Mouse (Mus musculus) limb, embryonic 10.5 days (tissue): Measurements from ENCODE around the gene Gm36028. TPM values are rescaled to one million over a fixed set of nuclear protein-coding genes. Genes with fewer than 3 reads are reported as not detected.

Experiments used
- DNase-seq: peaks from one replicate; pipeline ENCODE4 v3.0.0-alpha.2; 2017; ENCODE audit warnings: low spot score
- H3K27ac ChIP-seq: fragments of 300-500 bp; sonication (generic); 2 replicates; pipeline ENCODE4 v1.5.1; 2016; ENCODE audit warnings: mild to moderate bottlenecking
- H3K27me3 ChIP-seq: fragments of 300-500 bp; sonication (generic); 2 replicates; pipeline ENCODE4 v1.6.1; 2016; ENCODE audit warnings: low read depth, mild to moderate bottlenecking; ENCODE audit not compliant: poor library complexity, severe bottlenecking
- H3K36me3 ChIP-seq: fragments of 300-500 bp; sonication (generic); 2 replicates; pipeline ENCODE4 v1.6.1; 2016; ENCODE audit warnings: mild to moderate bottlenecking, moderate library complexity
- H3K4me1 ChIP-seq: fragments of 300-500 bp; sonication (generic); 2 replicates; pipeline ENCODE4 v1.6.1; 2016
- H3K4me3 ChIP-seq: fragments of 300-500 bp; sonication (generic); 2 replicates; pipeline ENCODE4 v1.5.1; 2016; ENCODE audit warnings: mild to moderate bottlenecking, moderate library complexity
- H3K9me3 ChIP-seq: fragments of 300-500 bp; sonication (generic); replicated peaks from 2 replicates; pipeline ENCODE4 v1.6.1; 2016; ENCODE audit warnings: mild to moderate bottlenecking
- WGBS: fragments of 180-500 bp; shearing (Covaris S2); methylation state at CpG from one replicate; pipeline ENCODE4 v1.1.7; 2016; 5-methylcytosine and 5-hydroxymethylcytosine counted together
- polyA plus RNA-seq: library from polyadenylated mRNA; unstranded; fragments of >200 nt; fragmentation: Nextera tagmentation; extraction: Ambion mirVana; gene quantifications from 2 replicates; pipeline ENCODE4 v1.2.1, GENCODE M21; 2016

Gene Gm36028
- not detected in 2 replicates for polyA plus RNA-seq

- Histone ChIP-seq H3K27me3 (no peaks in the 10 kb centered on the region), H3K36me3 (no peaks in the 10 kb centered on the region), H3K4me3 (no peak within 1 kb of the TSS), H3K27ac (no peak within 1 kb of the TSS), H3K4me1 (no peaks in the 10 kb centered on the region), H3K9me3 (no peaks in the 10 kb centered on the region)
- DNase-seq = no peak
- 89% methylated on average over 7 of the region's 7 CpGs for WGBS
These were observed at the start of gene Gm36028 for GRCm38 (mm10) chr16:37861029-37861428. Gene Gm36028, minus strand, starts transcription at chr16:37861146.

- H3K4me3 ChIP-seq = no peak overlapping the region
- no peaks in the 10 kb centered on the region for H3K9me3 ChIP-seq
- no peak for DNase-seq
- H3K27ac ChIP-seq = no peak overlapping the region
- 0 out of 2 replicates have a peak, but pooled peaks cover 3% of the 10 kb centered on the region for H3K27me3 ChIP-seq
- WGBS = 96% methylated on average over 3 of the region's 3 CpGs
- no peaks in the 10 kb centered on the region for H3K36me3 ChIP-seq
- H3K4me1 ChIP-seq = peaks cover 7% of the 10 kb centered on the region
These were observed 45.5 kb upstream of the Gm36028 start for GRCm38 (mm10) chr16:37906456-37906855.

- H3K4me3 ChIP-seq = no peak overlapping the region
- peaks cover 39% of the 10 kb centered on the region for H3K4me1 ChIP-seq
- no peaks in the 10 kb centered on the region for H3K9me3 ChIP-seq
- 35% methylated on average over 11 of the region's 11 CpGs for WGBS
- H3K27ac ChIP-seq = no peak overlapping the region
- H3K36me3 ChIP-seq = no peaks in the 10 kb centered on the region
- H3K27me3 ChIP-seq = no peaks in the 10 kb centered on the region
- no peak for DNase-seq
These were observed 40.4 kb upstream of the Gm36028 start for GRCm38 (mm10) chr16:37901318-37901717.

GRCm38 (mm10) chr16:37899357-37899756, 38.4 kb upstream of the Gm36028 start:
- no peaks in the 10 kb centered on the region for H3K9me3 ChIP-seq
- H3K27me3 ChIP-seq = no peaks in the 10 kb centered on the region
- H3K4me1 ChIP-seq = peaks cover 39% of the 10 kb centered on the region
- DNase-seq = peak; percentile 40
- H3K4me3 ChIP-seq = no peak overlapping the region
- WGBS = 23% methylated on average over 2 of the region's 2 CpGs
- peak overlapping the region; percentile 14 for H3K27ac ChIP-seq
- no peaks in the 10 kb centered on the region for H3K36me3 ChIP-seq

- Histone ChIP-seq H3K27ac (peak overlapping the region; percentile 14; the same call in 1 of the 2 replicates), H3K36me3 (no peaks in the 10 kb centered on the region), H3K4me1 (peaks cover 42% of the 10 kb centered on the region), H3K4me3 (no peak overlapping the region), H3K27me3 (no peaks in the 10 kb centered on the region), H3K9me3 (no peaks in the 10 kb centered on the region)
- 83% methylated on average over 5 of the region's 5 CpGs for WGBS
- DNase-seq = no peak
These were observed 37.8 kb upstream of the Gm36028 start for GRCm38 (mm10) chr16:37898790-37899189.

- no peaks in the 10 kb centered on the region for H3K27me3 ChIP-seq
- no peak overlapping the region for H3K4me3 ChIP-seq
- H3K27ac ChIP-seq = 0 out of 2 replicates have a peak overlapping the region, but pooled peaks have one; percentile 42
- WGBS = 88% methylated on average over 2 of the region's 2 CpGs
- no peaks in the 10 kb centered on the region for H3K9me3 ChIP-seq
- H3K4me1 ChIP-seq = peaks cover 41% of the 10 kb centered on the region
- H3K36me3 ChIP-seq = no peaks in the 10 kb centered on the region
- peak; percentile 26 for DNase-seq
These were observed 33.0 kb upstream of the Gm36028 start for GRCm38 (mm10) chr16:37893942-37894341.

- 64% methylated on average over 6 of the region's 6 CpGs for WGBS
- Histone ChIP-seq H3K36me3 (no peaks in the 10 kb centered on the region), H3K4me1 (peaks cover 36% of the 10 kb centered on the region), H3K9me3 (no peaks in the 10 kb centered on the region), H3K4me3 (no peak overlapping the region), H3K27ac (peak overlapping the region; percentile 42), H3K27me3 (no peaks in the 10 kb centered on the region)
- peak; percentile 33 for DNase-seq
These were observed 32.4 kb upstream of the Gm36028 start for GRCm38 (mm10) chr16:37893381-37893780.

- H3K9me3 ChIP-seq = no peaks in the 10 kb centered on the region
- peaks cover 30% of the 10 kb centered on the region for H3K4me1 ChIP-seq
- DNase-seq = peak; percentile 29
- no peak overlapping the region for H3K4me3 ChIP-seq
- no peaks in the 10 kb centered on the region for H3K36me3 ChIP-seq
- peak overlapping the region; percentile 42; the same call in 1 of the 2 replicates for H3K27ac ChIP-seq
- H3K27me3 ChIP-seq = no peaks in the 10 kb centered on the region
- WGBS = 35% methylated on average over 2 of the region's 2 CpGs
These were observed 31.7 kb upstream of the Gm36028 start for GRCm38 (mm10) chr16:37892667-37893066.

GRCm38 (mm10) chr16:37888986-37889385, 28.0 kb upstream of the Gm36028 start:
- Histone ChIP-seq H3K9me3 (no peaks in the 10 kb centered on the region), H3K27ac (no peak overlapping the region), H3K36me3 (peaks cover 12% of the 10 kb centered on the region), H3K4me3 (no peak overlapping the region), H3K27me3 (no peaks in the 10 kb centered on the region), H3K4me1 (peaks cover 23% of the 10 kb centered on the region)
- DNase-seq = peak; percentile 25
- 91% methylated on average over 3 of the region's 3 CpGs for WGBS

- peaks cover 86% of the 10 kb centered on the region for H3K36me3 ChIP-seq
- no peak overlapping the region for H3K4me3 ChIP-seq
- H3K4me1 ChIP-seq = no peaks in the 10 kb centered on the region
- H3K9me3 ChIP-seq = no peaks in the 10 kb centered on the region
- no peak overlapping the region for H3K27ac ChIP-seq
- 91% methylated on average over 2 of the region's 2 CpGs for WGBS
- no peak for DNase-seq
- H3K27me3 ChIP-seq = no peaks in the 10 kb centered on the region
These were observed 20.2 kb upstream of the Gm36028 start for GRCm38 (mm10) chr16:37881168-37881567.

- no peak for DNase-seq
- WGBS = 97% methylated on average over 4 of the region's 4 CpGs
- Histone ChIP-seq H3K4me1 (no peaks in the 10 kb centered on the region), H3K36me3 (peaks cover 82% of the 10 kb centered on the region), H3K4me3 (no peak overlapping the region), H3K27ac (no peak overlapping the region), H3K9me3 (no peaks in the 10 kb centered on the region), H3K27me3 (no peaks in the 10 kb centered on the region)
These were observed 18.9 kb upstream of the Gm36028 start for GRCm38 (mm10) chr16:37879750-37880419.

- WGBS = 90% methylated on average over 7 of the region's 7 CpGs
- Histone ChIP-seq H3K9me3 (no peaks in the 10 kb centered on the region), H3K36me3 (peaks cover 78% of the 10 kb centered on the region), H3K27me3 (no peaks in the 10 kb centered on the region), H3K27ac (no peak overlapping the region), H3K4me3 (no peak overlapping the region), H3K4me1 (no peaks in the 10 kb centered on the region)
- DNase-seq = no peak
These were observed 18.1 kb upstream of the Gm36028 start for GRCm38 (mm10) chr16:37878951-37879505.

- no peaks in the 10 kb centered on the region for H3K4me1 ChIP-seq
- peaks cover 74% of the 10 kb centered on the region for H3K36me3 ChIP-seq
These were observed 16.5 kb upstream of the Gm36028 start for GRCm38 (mm10) chr16:37877406-37877805.

More at GRCm38 (mm10) chr16:37877406-37877805, 16.5 kb upstream of the Gm36028 start:
- no peak for DNase-seq
- WGBS = 97% methylated on average over 3 of the region's 3 CpGs
- H3K27ac ChIP-seq = no peak overlapping the region
- no peak overlapping the region for H3K4me3 ChIP-seq
- no peaks in the 10 kb centered on the region for H3K27me3 ChIP-seq
- H3K9me3 ChIP-seq = no peaks in the 10 kb centered on the region
